22 mouse cellular contexts compared by ENCODE assay signal in the genomic region with DNA sequence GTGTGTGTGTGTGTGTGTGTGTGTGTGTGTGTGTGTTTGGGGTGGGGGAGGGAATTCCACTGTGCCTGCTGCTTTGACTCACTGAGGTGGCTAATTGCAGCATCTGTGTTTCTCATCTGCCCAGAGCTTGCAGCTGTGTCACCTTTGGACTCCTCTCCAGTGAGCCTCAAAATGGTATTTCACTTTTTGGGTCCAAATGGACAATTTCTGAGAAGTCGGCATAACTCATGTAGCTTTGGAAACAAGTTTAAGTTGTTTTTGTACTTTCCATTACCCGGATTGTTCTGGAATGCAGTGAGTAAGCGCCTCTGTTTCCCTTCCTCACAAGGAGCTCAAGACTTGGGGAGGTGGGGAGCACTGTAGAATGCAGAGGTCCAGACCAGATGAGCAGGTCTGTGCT.
DNase-seq lines count a peak whose midpoint lies in the region; ATAC-seq and TF ChIP-seq lines count a peak whose summit lies in the region.
"Had no signal": no experiment of that assay in that cellular context is flagged by ENCODE, and none has a peak within 500 bp of the region (broad histone marks: within the 10 kb centered on the region; RNA-seq: fewer than 3 reads in every experiment).

No protein-coding gene starts in this region.

- no peak overlapping the region for H3K9ac ChIP-seq in neural tube, embryonic 15.5 days (replicated peaks)
- H3K9ac ChIP-seq in limb, embryonic 14.5 days (ENCODE audit: low read depth, low read length, severe bottlenecking): no peak overlapping the region
- H3K9ac ChIP-seq: forebrain, embryonic 12.5 days; heart, embryonic 12.5 days; hindbrain, embryonic 12.5 days had no signal

- no peaks in the 10 kb centered on the region for H3K4me1 ChIP-seq in neural tube, embryonic 15.5 days
- peaks cover 5% of the 10 kb centered on the region; the same call in 1 of the 2 replicates for H3K4me1 ChIP-seq in limb, embryonic 14.5 days (ENCODE audit: control insufficient read depth, insufficient read depth, low read length)
- H3K4me1 ChIP-seq: forebrain, embryonic 12.5 days; heart, embryonic 12.5 days; hindbrain, embryonic 12.5 days had no signal

- intact Hi-C loops in gastrocnemius, adult 2 months (cut with DNase I): no loop called here

- TF ChIP-seq POLR2A in limb, embryonic 14.5 days (IDR thresholded peaks at IDR 0.05; ENCODE audit: borderline replicate concordance, extremely low read depth, insufficient read depth, insufficient read length): no peak

- no peak overlapping the region for H3K4me3 ChIP-seq in gastrocnemius, adult 2 months
- H3K4me3 ChIP-seq in neural tube, embryonic 15.5 days (replicated peaks): no peak overlapping the region
- H3K4me3 ChIP-seq in limb, embryonic 14.5 days (replicated peaks; ENCODE audit: low read length): no peak overlapping the region
- H3K4me3 ChIP-seq: embryonic facial prominence, embryonic 10.5 days; erythroblast, embryonic 14.5 days; forebrain, embryonic 12.5 days; heart, embryonic 12.5 days; hindbrain, embryonic 12.5 days had no signal

- no peak for DNase-seq in gastrocnemius, adult 2 months
- DNase-seq in gastrocnemius, postnatal 10 days: no peak
- peak; percentile 24 for DNase-seq in neural tube, embryonic 10.5 days (ENCODE audit: extremely low spot score, low spot score)
- no peak for DNase-seq in limb, embryonic 14.5 days (ENCODE audit: low spot score)
- DNase-seq in layer of hippocampus, adult 18-20 months (ENCODE audit: low spot score in 2 of 2): no peak
- no peak for DNase-seq in spleen, adult 18-20 months
- DNase-seq in lung, postnatal 4 days: no peak
- DNase-seq: adrenal gland, postnatal 14 days; cerebellum, adult 11-12 months; cerebellum, adult 9-10 months; cerebellum, postnatal 25 days; gastrocnemius, postnatal 25 days had no signal

- H3K4me2 ChIP-seq in neural tube, embryonic 15.5 days: no peak overlapping the region
- H3K4me2 ChIP-seq in limb, embryonic 14.5 days (replicated peaks; ENCODE audit: low read depth, low read length, severe bottlenecking): no peak overlapping the region
- H3K4me2 ChIP-seq: forebrain, embryonic 12.5 days; heart, embryonic 12.5 days; hindbrain, embryonic 12.5 days had no signal

- H3K27me3 ChIP-seq in neural tube, embryonic 15.5 days (replicated peaks): no peaks in the 10 kb centered on the region
- H3K27me3 ChIP-seq in limb, embryonic 14.5 days (ENCODE audit: control insufficient read depth, insufficient read depth, low read length): 0 out of 2 replicates have a peak, but pooled peaks cover under 1% of the 10 kb centered on the region
- H3K27me3 ChIP-seq: forebrain, embryonic 12.5 days; hindbrain, embryonic 12.5 days; Patski had no signal

- ATAC-seq in neural tube, embryonic 15.5 days (ENCODE audit: low FRiP score): no peak
- peak; percentile 47; the same call in 1 of the 2 replicates for ATAC-seq in limb, embryonic 14.5 days (ENCODE audit: low FRiP score, low read depth)
- ATAC-seq: activated CD4-positive, CD25-positive, alpha-beta regulatory T cell, adult 4 months; forebrain, embryonic 16.5 days; hindbrain, embryonic 16.5 days; Patski had no signal

- peak overlapping the region; percentile 40; the same call in 1 of the 2 replicates for H3K27ac ChIP-seq in gastrocnemius, adult 2 months
- no peak overlapping the region for H3K27ac ChIP-seq in neural tube, embryonic 15.5 days (replicated peaks)
- no peak overlapping the region for H3K27ac ChIP-seq in limb, embryonic 14.5 days (replicated peaks; ENCODE audit: low read depth, low read length)
- H3K27ac ChIP-seq: embryonic facial prominence, embryonic 10.5 days; forebrain, embryonic 12.5 days; hindbrain, embryonic 12.5 days had no signal

- H3K36me3 ChIP-seq in neural tube, embryonic 15.5 days: no peaks in the 10 kb centered on the region
- no peaks in the 10 kb centered on the region for H3K36me3 ChIP-seq in limb, embryonic 14.5 days (ENCODE audit: control insufficient read depth, insufficient read depth, low read length)
- H3K36me3 ChIP-seq: embryonic facial prominence, embryonic 10.5 days; forebrain, embryonic 12.5 days; heart, embryonic 12.5 days; hindbrain, embryonic 12.5 days had no signal

- H3K9me3 ChIP-seq in neural tube, embryonic 15.5 days (replicated peaks): no peaks in the 10 kb centered on the region
- H3K9me3 ChIP-seq in limb, embryonic 14.5 days (ENCODE audit: control insufficient read depth, low read length): no peaks in the 10 kb centered on the region
- H3K9me3 ChIP-seq: embryonic facial prominence, embryonic 10.5 days; forebrain, embryonic 12.5 days; heart, embryonic 12.5 days; hindbrain, embryonic 12.5 days had no signal

- WGBS in neural tube, embryonic 15.5 days: 90% methylated on average over 3 of the region's 3 CpGs
- WGBS in limb, embryonic 14.5 days: 58% methylated on average over 3 of the region's 3 CpGs

- no peak for TF ChIP-seq CTCF in gastrocnemius, adult 2 months (IDR thresholded peaks at IDR 0.05)
